Mouse (Mus musculus) ES-E14 (cell line): ENCODE measurements at regions not wholly inside any gene's neighbourhood (a gene's known extent, or its start where the extent isn't known, plus 50 kb on each side); places are given as distances from the start of the nearest gene placed in this dataset.
"Not testable (repeated sequence)": the region's sequence is repeated elsewhere in the genome, so short reads cannot be mapped to it uniquely, and the experiment has no call there.

Experiments used
- CHD2 ChIP-seq: IDR thresholded peaks from 2 replicates; pipeline ENCODE4 v1.6.1; 2014; ENCODE audit warnings: mild to moderate bottlenecking, low read depth, low read length, inconsistent platforms
- HCFC1 ChIP-seq: IDR thresholded peaks from 2 replicates; pipeline ENCODE4 v1.6.1; 2012; ENCODE audit warnings: low read length, inconsistent platforms, borderline replicate concordance; ENCODE audit not compliant: insufficient read depth

DNA sequence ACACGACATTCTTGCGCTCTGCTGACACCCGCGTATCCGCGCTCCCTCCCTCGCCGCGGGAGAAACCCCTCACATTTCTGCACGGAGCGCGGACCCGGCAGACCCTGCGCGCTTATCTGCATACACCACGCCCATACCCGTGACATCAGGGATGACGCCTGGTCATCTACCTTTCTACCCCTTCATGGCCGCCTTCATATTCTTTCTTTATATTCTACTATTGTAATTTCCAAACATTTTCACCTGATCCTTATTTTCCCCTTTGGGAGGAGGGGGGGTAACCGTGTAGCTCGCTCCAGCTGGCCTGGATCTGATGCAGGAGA, 66.4 kb upstream of the Fcgr1 start:
- not testable (repeated sequence) for TF ChIP-seq HCFC1, CHD2
